Comparison of ENCODE assay signal across 11 mouse cellular contexts in the genomic region with DNA sequence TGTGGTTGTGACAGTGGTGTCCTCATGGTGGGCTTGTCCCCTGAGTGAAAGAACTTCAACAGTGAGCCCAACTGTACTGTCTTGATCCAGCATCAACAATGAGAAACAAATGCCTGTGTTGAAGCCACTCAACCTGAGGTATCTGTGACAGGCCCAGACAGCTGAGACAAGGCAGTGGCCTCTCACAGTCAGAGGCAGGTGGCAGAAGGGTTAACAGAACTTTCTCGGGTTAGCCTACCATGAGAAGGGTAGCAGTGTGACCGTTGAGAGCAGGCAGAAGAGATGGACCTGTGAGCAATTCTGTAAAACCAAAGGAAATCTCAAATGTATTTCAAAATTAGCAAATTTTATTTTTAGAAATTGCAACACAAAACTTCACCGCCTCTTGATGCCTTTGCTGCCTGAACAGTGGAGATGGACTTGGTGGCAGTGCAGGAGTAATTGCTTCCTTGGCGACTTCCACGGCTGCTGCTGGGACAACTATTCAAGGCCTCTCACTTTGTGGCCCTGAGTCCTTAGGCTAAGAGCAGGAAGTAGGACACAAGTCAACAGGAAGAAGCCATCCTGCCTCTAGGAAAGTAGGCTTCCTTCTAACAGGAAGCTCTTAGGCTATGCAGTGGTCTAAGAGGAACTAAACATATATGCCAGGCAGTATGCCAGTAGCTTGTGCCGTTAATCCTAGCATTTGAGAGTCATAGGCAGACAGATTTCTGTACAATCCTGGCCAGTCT.
DNase-seq lines count a peak whose midpoint lies in the region; ATAC-seq and TF ChIP-seq lines count a peak whose summit lies in the region.
"Had no signal": no experiment of that assay in that cellular context is flagged by ENCODE, and none has a peak within 500 bp of the region (broad histone marks: within the 10 kb centered on the region; RNA-seq: fewer than 3 reads in every experiment).

No protein-coding gene starts in this region.

- ATAC-seq in lung, embryonic 15.5 days (ENCODE audit: borderline replicate concordance, extremely low read depth, low FRiP score, low TSS enrichment), result no peak; the same call in 1 of the 2 replicates
- no peak for ATAC-seq in kidney, embryonic 15.5 days (replicated peaks; ENCODE audit: low FRiP score)
- peak; percentile 59; the same call in 1 of the 2 replicates for ATAC-seq in monocyte, adult 5-6 weeks (replicated peaks; ENCODE audit: insufficient number of reproducible peaks, low FRiP score, low TSS enrichment, poor library complexity, severe bottlenecking)
- no peak for ATAC-seq in forebrain, embryonic 16.5 days
- ATAC-seq: intestine, postnatal 0 days; midbrain, embryonic 15.5 days; Patski had no signal

- 0 out of 2 replicates have a peak overlapping the region, but pooled peaks have one; percentile 33 for H3K27ac ChIP-seq in lung, embryonic 15.5 days
- H3K27ac ChIP-seq in bone marrow, adult 2 months (ENCODE audit: control insufficient read depth, insufficient read depth, low read depth, low read length, poor library complexity), result peak overlapping the region; percentile 86
- peak overlapping the region; percentile 41; the same call in 1 of the 2 replicates for H3K27ac ChIP-seq in kidney, embryonic 15.5 days
- H3K27ac ChIP-seq in forebrain, embryonic 16.5 days (ENCODE audit: low read length), result no peak overlapping the region
- H3K27ac ChIP-seq: embryonic facial prominence, embryonic 12.5 days; midbrain, embryonic 15.5 days had no signal

- 57% methylated on average over 6 of the region's 6 CpGs for WGBS in lung, embryonic 15.5 days
- 29% methylated on average over 6 of the region's 6 CpGs for WGBS in lung, adult 2 months
- WGBS in bone marrow, adult 2 months, result 7% methylated on average over 6 of the region's 6 CpGs
- 64% methylated on average over 6 of the region's 6 CpGs for WGBS in kidney, embryonic 15.5 days
- 79% methylated on average over 6 of the region's 6 CpGs for WGBS in forebrain, embryonic 16.5 days

- peaks cover 10% of the 10 kb centered on the region; the same call in 1 of the 2 replicates for H3K4me1 ChIP-seq in lung, embryonic 15.5 days
- H3K4me1 ChIP-seq in lung, adult 2 months (ENCODE audit: control insufficient read depth, insufficient read depth, low read length), result peaks cover 10% of the 10 kb centered on the region
- peaks cover 14% of the 10 kb centered on the region for H3K4me1 ChIP-seq in bone marrow, adult 2 months (ENCODE audit: control insufficient read depth, insufficient read depth, low read length)
- H3K4me1 ChIP-seq in kidney, embryonic 15.5 days, result peaks cover 10% of the 10 kb centered on the region; the same call in 1 of the 2 replicates
- no peaks in the 10 kb centered on the region for H3K4me1 ChIP-seq in forebrain, embryonic 16.5 days (replicated peaks; ENCODE audit: control insufficient read depth, insufficient read depth, low read length)
- H3K4me1 ChIP-seq: embryonic facial prominence, embryonic 12.5 days; midbrain, embryonic 15.5 days had no signal

- no peak for TF ChIP-seq CTCF in lung, adult 2 months (IDR thresholded peaks at IDR 0.05; ENCODE audit: insufficient read depth, low read length)
- no peak for TF ChIP-seq CTCF in bone marrow, adult 2 months (IDR thresholded peaks at IDR 0.05; ENCODE audit: control insufficient read depth, insufficient read depth, low read length)

- no peaks in the 10 kb centered on the region for H3K36me3 ChIP-seq in lung, embryonic 15.5 days
- H3K36me3 ChIP-seq in kidney, embryonic 15.5 days, result no peaks in the 10 kb centered on the region
- H3K36me3 ChIP-seq in forebrain, embryonic 16.5 days (ENCODE audit: control insufficient read depth, insufficient read depth), result no peaks in the 10 kb centered on the region
- H3K36me3 ChIP-seq: embryonic facial prominence, embryonic 12.5 days; midbrain, embryonic 15.5 days had no signal

- H3K9me3 ChIP-seq in lung, embryonic 15.5 days, result no peaks in the 10 kb centered on the region
- no peaks in the 10 kb centered on the region for H3K9me3 ChIP-seq in kidney, embryonic 15.5 days (replicated peaks)
- no peaks in the 10 kb centered on the region for H3K9me3 ChIP-seq in forebrain, embryonic 16.5 days (ENCODE audit: control insufficient read depth, low read length)
- H3K9me3 ChIP-seq: embryonic facial prominence, embryonic 12.5 days; midbrain, embryonic 15.5 days had no signal

- TF ChIP-seq POLR2A in lung, adult 2 months (IDR thresholded peaks at IDR 0.05; ENCODE audit: borderline replicate concordance, extremely low read depth, low read depth, low read length), result no peak
- TF ChIP-seq POLR2A in bone marrow, adult 2 months (IDR thresholded peaks at IDR 0.05; ENCODE audit: borderline replicate concordance, control insufficient read depth, low read depth, low read length), result no peak

- no peak overlapping the region for H3K4me3 ChIP-seq in lung, embryonic 15.5 days
- no peak overlapping the region for H3K4me3 ChIP-seq in lung, adult 2 months (replicated peaks; ENCODE audit: extremely low read depth, low read depth, low read length)
- H3K4me3 ChIP-seq in bone marrow, adult 2 months (replicated peaks; ENCODE audit: control insufficient read depth, low read depth, low read length), result peak overlapping the region; percentile 7
- H3K4me3 ChIP-seq in kidney, embryonic 15.5 days (replicated peaks), result no peak overlapping the region
- H3K4me3 ChIP-seq in forebrain, embryonic 16.5 days (replicated peaks; ENCODE audit: low read length), result no peak overlapping the region
- H3K4me3 ChIP-seq: embryonic facial prominence, embryonic 12.5 days; midbrain, embryonic 15.5 days had no signal

- H3K9ac ChIP-seq in lung, embryonic 15.5 days, result no peak overlapping the region
- no peak overlapping the region for H3K9ac ChIP-seq in kidney, embryonic 15.5 days
- H3K9ac ChIP-seq in forebrain, embryonic 16.5 days (replicated peaks; ENCODE audit: low read depth, low read length), result no peak overlapping the region
- H3K9ac ChIP-seq: embryonic facial prominence, embryonic 12.5 days; midbrain, embryonic 15.5 days had no signal

- H3K4me2 ChIP-seq in lung, embryonic 15.5 days, result no peak overlapping the region
- H3K4me2 ChIP-seq in kidney, embryonic 15.5 days, result no peak overlapping the region
- no peak overlapping the region for H3K4me2 ChIP-seq in forebrain, embryonic 16.5 days (ENCODE audit: low read length)
- H3K4me2 ChIP-seq: embryonic facial prominence, embryonic 12.5 days; midbrain, embryonic 15.5 days had no signal

- no peak for DNase-seq in lung, adult 2 months
- no peak for DNase-seq in ovary, postnatal 14 days (ENCODE audit: low spot score)

- no peaks in the 10 kb centered on the region for H3K27me3 ChIP-seq in lung, embryonic 15.5 days
- no peaks in the 10 kb centered on the region for H3K27me3 ChIP-seq in kidney, embryonic 15.5 days
- no peaks in the 10 kb centered on the region for H3K27me3 ChIP-seq in forebrain, embryonic 16.5 days (replicated peaks; ENCODE audit: control insufficient read depth, insufficient read depth, low read length)
- H3K27me3 ChIP-seq: embryonic facial prominence, embryonic 12.5 days; midbrain, embryonic 15.5 days; Patski had no signal
